Mouse (Mus musculus): ENCODE measurements at regions not wholly inside any gene's neighbourhood (a gene's known extent, or its start where the extent isn't known, plus 50 kb on each side); places are given as distances from the start of the nearest gene placed in this dataset.

GRCm38 (mm10) chr6:22439871-22440270 lies 83.8 kb upstream of the Fam3c start:
- Histone ChIP-seq H3K36me3 (ENCODE audit: control insufficient read depth, insufficient read depth, low read length) (no peaks in the 10 kb centered on the region), H3K4me3 (ENCODE audit: low read length) (no peak overlapping the region), H3K27me3 (ENCODE audit: control insufficient read depth, insufficient read depth, low read depth, low read length) (no peaks in the 10 kb centered on the region), H3K9ac (ENCODE audit: low read length) (no peak overlapping the region), H3K4me1 (replicated peaks; ENCODE audit: control insufficient read depth, insufficient read depth, low read length) (peaks cover 2% of the 10 kb centered on the region), H3K27ac (ENCODE audit: low read length) (no peak overlapping the region), H3K9me3 (ENCODE audit: control insufficient read depth, low read length) (peaks cover 2% of the 10 kb centered on the region; the same call in 1 of the 2 replicates), H3K4me2 (ENCODE audit: low read depth, low read length) (no peak overlapping the region)
- no peak for ATAC-seq (ENCODE audit: low read depth)
- 70% methylated on average over 9 of the region's 9 CpGs for WGBS

GRCm38 (mm10) chr6:22429026-22429425 lies 73.0 kb upstream of the Fam3c start:
- H3K4me1 ChIP-seq (replicated peaks; ENCODE audit: control insufficient read depth, insufficient read depth, low read length) = no peaks in the 10 kb centered on the region
- no peak overlapping the region for H3K4me3 ChIP-seq (ENCODE audit: low read length)
- no peaks in the 10 kb centered on the region for H3K36me3 ChIP-seq (ENCODE audit: control insufficient read depth, insufficient read depth, low read length)
- 40% methylated on average over 3 of the region's 3 CpGs for WGBS
- H3K9me3 ChIP-seq (ENCODE audit: control insufficient read depth, low read length) = no peaks in the 10 kb centered on the region
- H3K9ac ChIP-seq (ENCODE audit: low read length) = no peak overlapping the region
- no peak; the same call in 1 of the 2 replicates for ATAC-seq (ENCODE audit: low read depth)
- no peaks in the 10 kb centered on the region for H3K27me3 ChIP-seq (ENCODE audit: control insufficient read depth, insufficient read depth, low read depth, low read length)
- H3K27ac ChIP-seq (ENCODE audit: low read length) = no peak overlapping the region
- H3K4me2 ChIP-seq (ENCODE audit: low read depth, low read length) = no peak overlapping the region

GRCm38 (mm10) chr6:22424161-22424807 lies 68.2 kb upstream of the Fam3c start:
- H3K4me2 ChIP-seq (ENCODE audit: low read depth, low read length) = no peak overlapping the region
- 83% methylated on average over 10 of the region's 10 CpGs for WGBS

GRCm38 (mm10) chr6:22423070-22423980 lies 67.3 kb upstream of the Fam3c start:
- WGBS = 33% methylated on average over 9 of the region's 9 CpGs
- Histone ChIP-seq H3K4me2 (ENCODE audit: low read depth, low read length) (no peak overlapping the region), H3K4me3 (ENCODE audit: low read length) (no peak overlapping the region), H3K27ac (ENCODE audit: low read length) (no peak overlapping the region), H3K36me3 (ENCODE audit: control insufficient read depth, insufficient read depth, low read length) (no peaks in the 10 kb centered on the region), H3K9ac (ENCODE audit: low read length) (no peak overlapping the region), H3K9me3 (ENCODE audit: control insufficient read depth, low read length) (no peaks in the 10 kb centered on the region), H3K27me3 (ENCODE audit: control insufficient read depth, insufficient read depth, low read depth, low read length) (no peaks in the 10 kb centered on the region), H3K4me1 (replicated peaks; ENCODE audit: control insufficient read depth, insufficient read depth, low read length) (0 out of 2 replicates have a peak, but pooled peaks cover 3% of the 10 kb centered on the region)
- no peak for ATAC-seq (ENCODE audit: low read depth)

More at GRCm38 (mm10) chr6:22424161-22424807, 68.2 kb upstream of the Fam3c start:
- no peak overlapping the region for H3K9ac ChIP-seq (ENCODE audit: low read length)
- H3K9me3 ChIP-seq (ENCODE audit: control insufficient read depth, low read length) = no peaks in the 10 kb centered on the region
- no peaks in the 10 kb centered on the region for H3K36me3 ChIP-seq (ENCODE audit: control insufficient read depth, insufficient read depth, low read length)
- no peak for ATAC-seq (ENCODE audit: low read depth)
- H3K27ac ChIP-seq (ENCODE audit: low read length) = no peak overlapping the region
- 0 out of 2 replicates have a peak, but pooled peaks cover 3% of the 10 kb centered on the region for H3K4me1 ChIP-seq (replicated peaks; ENCODE audit: control insufficient read depth, insufficient read depth, low read length)
- H3K4me3 ChIP-seq (ENCODE audit: low read length) = no peak overlapping the region
- H3K27me3 ChIP-seq (ENCODE audit: control insufficient read depth, insufficient read depth, low read depth, low read length) = no peaks in the 10 kb centered on the region

- Histone ChIP-seq H3K36me3 (ENCODE audit: control insufficient read depth, insufficient read depth, low read length) (no peaks in the 10 kb centered on the region), H3K4me1 (replicated peaks; ENCODE audit: control insufficient read depth, insufficient read depth, low read length) (0 out of 2 replicates have a peak, but pooled peaks cover 3% of the 10 kb centered on the region), H3K4me2 (ENCODE audit: low read depth, low read length) (no peak overlapping the region), H3K27me3 (ENCODE audit: control insufficient read depth, insufficient read depth, low read depth, low read length) (no peaks in the 10 kb centered on the region), H3K4me3 (ENCODE audit: low read length) (no peak overlapping the region), H3K9ac (ENCODE audit: low read length) (no peak overlapping the region), H3K27ac (ENCODE audit: low read length) (no peak overlapping the region), H3K9me3 (ENCODE audit: control insufficient read depth, low read length) (no peaks in the 10 kb centered on the region)
- WGBS = 55% methylated on average over 2 of the region's 2 CpGs
- ATAC-seq (ENCODE audit: low read depth) = no peak
Measured at GRCm38 (mm10) chr6:22421551-22421950, 65.5 kb upstream of the Fam3c start.

GRCm38 (mm10) chr6:22418279-22418678 lies 62.2 kb upstream of the Fam3c start:
- Histone ChIP-seq H3K9me3 (ENCODE audit: control insufficient read depth, low read length) (no peaks in the 10 kb centered on the region), H3K4me3 (ENCODE audit: low read length) (no peak overlapping the region), H3K27ac (ENCODE audit: low read length) (no peak overlapping the region), H3K4me2 (ENCODE audit: low read depth, low read length) (no peak overlapping the region), H3K36me3 (ENCODE audit: control insufficient read depth, insufficient read depth, low read length) (no peaks in the 10 kb centered on the region), H3K9ac (ENCODE audit: low read length) (no peak overlapping the region), H3K4me1 (replicated peaks; ENCODE audit: control insufficient read depth, insufficient read depth, low read length) (0 out of 2 replicates have a peak, but pooled peaks cover 3% of the 10 kb centered on the region), H3K27me3 (ENCODE audit: control insufficient read depth, insufficient read depth, low read depth, low read length) (no peaks in the 10 kb centered on the region)
- WGBS = 60% methylated on average over 4 of the region's 4 CpGs
- ATAC-seq (ENCODE audit: low read depth) = no peak

GRCm38 (mm10) chr6:22417189-22417588 lies 61.1 kb upstream of the Fam3c start:
- no peaks in the 10 kb centered on the region for H3K27me3 ChIP-seq (ENCODE audit: control insufficient read depth, insufficient read depth, low read depth, low read length)
- H3K4me3 ChIP-seq (ENCODE audit: low read length) = no peak overlapping the region
- peak; percentile 92 for ATAC-seq (ENCODE audit: low read depth)
- H3K9me3 ChIP-seq (ENCODE audit: control insufficient read depth, low read length) = no peaks in the 10 kb centered on the region
- H3K9ac ChIP-seq (ENCODE audit: low read length) = no peak overlapping the region
- no peak overlapping the region for H3K4me2 ChIP-seq (ENCODE audit: low read depth, low read length)
- H3K27ac ChIP-seq (ENCODE audit: low read length) = peak overlapping the region; percentile 71
- WGBS = 52% methylated on average over 2 of the region's 2 CpGs
- no peaks in the 10 kb centered on the region for H3K4me1 ChIP-seq (replicated peaks; ENCODE audit: control insufficient read depth, insufficient read depth, low read length)
- H3K36me3 ChIP-seq (ENCODE audit: control insufficient read depth, insufficient read depth, low read length) = no peaks in the 10 kb centered on the region

- no peak for ATAC-seq (ENCODE audit: low read depth)
- H3K4me2 ChIP-seq (ENCODE audit: low read depth, low read length) = no peak overlapping the region
- no peaks in the 10 kb centered on the region for H3K9me3 ChIP-seq (ENCODE audit: control insufficient read depth, low read length)
- WGBS = 76% methylated on average over 2 of the region's 2 CpGs
- no peak overlapping the region for H3K27ac ChIP-seq (ENCODE audit: low read length)
- no peak overlapping the region for H3K4me3 ChIP-seq (ENCODE audit: low read length)
- H3K9ac ChIP-seq (ENCODE audit: low read length) = no peak overlapping the region
- no peaks in the 10 kb centered on the region for H3K27me3 ChIP-seq (ENCODE audit: control insufficient read depth, insufficient read depth, low read depth, low read length)
- H3K4me1 ChIP-seq (replicated peaks; ENCODE audit: control insufficient read depth, insufficient read depth, low read length) = no peaks in the 10 kb centered on the region
- no peaks in the 10 kb centered on the region for H3K36me3 ChIP-seq (ENCODE audit: control insufficient read depth, insufficient read depth, low read length)
Measured at GRCm38 (mm10) chr6:22411796-22412195, 55.8 kb upstream of the Fam3c start.

GRCm38 (mm10) chr6:22408808-22409589 lies 53.0 kb upstream of the Fam3c start:
- no peak overlapping the region for H3K4me2 ChIP-seq (ENCODE audit: low read depth, low read length)
- H3K27me3 ChIP-seq (ENCODE audit: control insufficient read depth, insufficient read depth, low read depth, low read length) = no peaks in the 10 kb centered on the region
- H3K9ac ChIP-seq (ENCODE audit: low read length) = no peak overlapping the region
- 57% methylated on average over 7 of the region's 7 CpGs for WGBS
- H3K9me3 ChIP-seq (ENCODE audit: control insufficient read depth, low read length) = no peaks in the 10 kb centered on the region
- no peak overlapping the region for H3K27ac ChIP-seq (ENCODE audit: low read length)
- H3K4me3 ChIP-seq (ENCODE audit: low read length) = no peak overlapping the region
- H3K36me3 ChIP-seq (ENCODE audit: control insufficient read depth, insufficient read depth, low read length) = no peaks in the 10 kb centered on the region
- ATAC-seq (ENCODE audit: low read depth) = no peak
- H3K4me1 ChIP-seq (replicated peaks; ENCODE audit: control insufficient read depth, insufficient read depth, low read length) = no peaks in the 10 kb centered on the region

Measured in lung, embryonic 16.5 days (tissue).